Mouse (Mus musculus): ENCODE results near the gene Fancg.
A peak's percentile ranks its signal among the peaks of the same experiment; 100 is the strongest.

DNA sequence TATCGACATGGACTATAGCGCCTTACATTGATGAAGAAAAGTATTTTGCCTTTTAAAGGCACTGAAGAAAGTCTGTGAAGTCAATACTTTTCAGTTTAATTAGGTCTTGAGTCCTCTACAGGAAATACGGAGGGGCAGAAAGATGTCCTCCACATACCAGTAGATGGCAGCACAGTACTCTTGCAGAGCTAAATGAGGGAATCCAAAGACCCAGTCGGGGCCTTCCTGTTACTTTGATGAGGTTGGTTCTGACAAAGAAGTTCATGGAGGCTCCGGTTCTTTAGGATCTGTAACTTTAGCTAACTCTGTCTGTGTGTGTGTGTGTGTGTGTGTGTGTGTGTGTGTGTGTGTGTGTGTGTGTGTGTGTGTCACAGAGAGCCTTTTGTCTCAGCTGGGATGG is 36.9 kb upstream of the Fancg start:
- TF ChIP-seq POLR2A (IDR thresholded peaks at IDR 0.05; ENCODE audit: borderline replicate concordance, insufficient read depth, low read length) (no peak), CTCF (IDR thresholded peaks at IDR 0.05; ENCODE audit: borderline replicate concordance, insufficient read depth, low read depth, low read length) (peak; percentile 67; the same call in 1 of the 2 replicates)

Data from cerebellum, adult 2 months (tissue).